Mouse (Mus musculus) common myeloid progenitor, adult 5-6 weeks (primary cell): Measurements from ENCODE around the gene Tdg. TPM values are rescaled to one million over a fixed set of nuclear protein-coding genes. Genes with fewer than 3 reads are reported as not detected.

Source experiments
- total RNA-seq: library from RNA; stranded (forward); fragments of 200-1000, 187-1606 nt; gene quantifications from 2 replicates; pipeline ENCODE4 v1.2.3, GENCODE M21; 2017

Tdg gene
- total RNA-seq, 1 experiment from 2014 or later: 111 TPM

Other genes starting within 250 kb of the Tdg start
- gene Gm1553, start 137.2 kb upstream of the Tdg start, total RNA-seq: not detected in 2 replicates
- gene 1190007I07Rik, start 6.6 kb upstream of the Tdg start, total RNA-seq: 50.7 and 129 TPM in 2 replicates
- 0.19 and 4.7 TPM in 2 replicates for gene Glt8d2, start 60.8 kb downstream of the Tdg start, total RNA-seq
- 27.8 and 28.8 TPM in 2 replicates for gene Hcfc2, start 66.3 kb downstream of the Tdg start, total RNA-seq
- gene Nfyb, start 134.3 kb downstream of the Tdg start, total RNA-seq: 87.5 and 91.5 TPM in 2 replicates
- 114 and 119 TPM in 2 replicates for gene Txnrd1, start 204.1 kb downstream of the Tdg start, total RNA-seq
- gene Eid3, start 236.8 kb downstream of the Tdg start, total RNA-seq: 3.3 and 3.6 TPM in 2 replicates